Mouse (Mus musculus): ENCODE measurements around the gene Plekhm2. TPM values are rescaled to one million over a fixed set of nuclear protein-coding genes. Genes with fewer than 3 reads are reported as not detected.

Gene Plekhm2
- polyA plus RNA-seq, 1 experiment from 2014 or later = 8.1 TPM

- H3K4me1 ChIP-seq = no peaks in the 10 kb centered on the region
- no peak overlapping the region for H3K4me3 ChIP-seq (replicated peaks)
- no peaks in the 10 kb centered on the region for H3K9me3 ChIP-seq (replicated peaks)
- H3K27ac ChIP-seq (replicated peaks) = no peak overlapping the region
- WGBS = 97% methylated on average over 7 of the region's 7 CpGs
- H3K27me3 ChIP-seq (replicated peaks) = no peaks in the 10 kb centered on the region
- H3K9ac ChIP-seq (replicated peaks) = no peak overlapping the region
- ATAC-seq (ENCODE audit: low FRiP score) = no peak
- H3K36me3 ChIP-seq = peaks cover 10% of the 10 kb centered on the region
- H3K4me2 ChIP-seq = no peak overlapping the region
Observed at GRCm38 (mm10) chr4:141576877-141577276, 87.8 kb downstream of the Plekhm2 start.

- no peak for ATAC-seq (ENCODE audit: low FRiP score)
- H3K27ac ChIP-seq (replicated peaks) = no peak overlapping the region
- no peaks in the 10 kb centered on the region for H3K9me3 ChIP-seq (replicated peaks)
- no peak overlapping the region for H3K4me3 ChIP-seq (replicated peaks)
- H3K27me3 ChIP-seq (replicated peaks) = no peaks in the 10 kb centered on the region
- peaks cover 10% of the 10 kb centered on the region for H3K36me3 ChIP-seq
- WGBS = 81% methylated on average over 11 of the region's 11 CpGs
- H3K4me2 ChIP-seq = no peak overlapping the region
- H3K4me1 ChIP-seq = no peaks in the 10 kb centered on the region
- H3K9ac ChIP-seq (replicated peaks) = no peak overlapping the region
Observed at GRCm38 (mm10) chr4:141576404-141576803, 88.3 kb downstream of the Plekhm2 start.

Other genes starting within 250 kb of the Plekhm2 start
- gene Clcnkb, start 248.9 kb downstream of the Plekhm2 start, polyA plus RNA-seq (2015; fragmentation: Nextera tagmentation; extraction: Ambion mirVana) = 0.27 TPM in 1 of 2 replicates, not detected in the other
- gene Hspb7, start 244.1 kb downstream of the Plekhm2 start, polyA plus RNA-seq (2015; fragmentation: Nextera tagmentation; extraction: Ambion mirVana) = 0.31 and 1.0 TPM in 2 replicates
- gene Srarp, start 228.8 kb downstream of the Plekhm2 start, polyA plus RNA-seq (2015; fragmentation: Nextera tagmentation; extraction: Ambion mirVana) = 0.27 and 0.58 TPM in 2 replicates
- gene Zbtb17, start 220.2 kb downstream of the Plekhm2 start, polyA plus RNA-seq (2015; fragmentation: Nextera tagmentation; extraction: Ambion mirVana) = 34.8 and 34.9 TPM in 2 replicates
- gene Spen, start 126.3 kb downstream of the Plekhm2 start, polyA plus RNA-seq (2015; fragmentation: Nextera tagmentation; extraction: Ambion mirVana) = 13.4 and 13.7 TPM in 2 replicates
- gene Fblim1, start 58.8 kb downstream of the Plekhm2 start, polyA plus RNA-seq (2015; fragmentation: Nextera tagmentation; extraction: Ambion mirVana) = 31.0 and 32.2 TPM in 2 replicates
- 0.18 and 0.88 TPM in 2 replicates for gene Tmem82, start 46.3 kb downstream of the Plekhm2 start, polyA plus RNA-seq (2015; fragmentation: Nextera tagmentation; extraction: Ambion mirVana)
- gene Slc25a34, start 41.1 kb downstream of the Plekhm2 start, polyA plus RNA-seq (2015; fragmentation: Nextera tagmentation; extraction: Ambion mirVana) = 0.10 and 0.28 TPM in 2 replicates
- gene Rsc1a1, start 20.7 kb upstream of the Plekhm2 start, polyA plus RNA-seq (2015; fragmentation: Nextera tagmentation; extraction: Ambion mirVana) = 0.22 TPM in 1 of 2 replicates, not detected in the other
- gene Ddi2, start 58.5 kb upstream of the Plekhm2 start, polyA plus RNA-seq (2015; fragmentation: Nextera tagmentation; extraction: Ambion mirVana) = 11.9 and 14.9 TPM in 2 replicates
- gene Agmat, start 81.8 kb upstream of the Plekhm2 start, polyA plus RNA-seq (2015; fragmentation: Nextera tagmentation; extraction: Ambion mirVana) = 0.72 TPM in 1 of 2 replicates, not detected in the other
- 6.2 TPM in 2 replicates for gene Dnajc16, start 126.0 kb upstream of the Plekhm2 start, polyA plus RNA-seq (2015; fragmentation: Nextera tagmentation; extraction: Ambion mirVana)
- gene Casp9, start 128.7 kb upstream of the Plekhm2 start, polyA plus RNA-seq (2015; fragmentation: Nextera tagmentation; extraction: Ambion mirVana) = 19.2 and 20.1 TPM in 2 replicates
- gene Cela2a, start 161.3 kb upstream of the Plekhm2 start, polyA plus RNA-seq (2015; fragmentation: Nextera tagmentation; extraction: Ambion mirVana) = 1.3 TPM in 1 of 2 replicates, not detected in the other
- not detected in 2 replicates for gene Ctrc, start 181.5 kb upstream of the Plekhm2 start, polyA plus RNA-seq (2015; fragmentation: Nextera tagmentation; extraction: Ambion mirVana)
- gene Efhd2, start 210.0 kb upstream of the Plekhm2 start, polyA plus RNA-seq (2015; fragmentation: Nextera tagmentation; extraction: Ambion mirVana) = 75.6 and 85.4 TPM in 2 replicates

Data from neural tube, embryonic 15.5 days (tissue).